Mouse (Mus musculus) kidney, adult 2 months (tissue): ENCODE measurements around the gene Pear1. TPM values are rescaled to one million over a fixed set of nuclear protein-coding genes. Genes with fewer than 3 reads are reported as not detected.

ENCODE experiments used
- DNase-seq: peaks from one replicate; pipeline ENCODE4 v3.0.0; 2021
- H3K27ac ChIP-seq: fragments of 200-500 bp; 2 replicates; pipeline ENCODE4 v1.5.1; 2012; ENCODE audit warnings: low read depth, low read length, control low read depth, inconsistent platforms; ENCODE audit not compliant: insufficient read depth
- H3K27me3 ChIP-seq: fragments of 200-500 bp; replicated peaks from 2 replicates; pipeline ENCODE4 v1.6.1; 2012; ENCODE audit warnings: mild to moderate bottlenecking, moderate library complexity, low read length, inconsistent platforms; ENCODE audit not compliant: control insufficient read depth, insufficient read depth
- H3K36me3 ChIP-seq: fragments of 200-500 bp; 2 replicates; pipeline ENCODE4 v1.6.1; 2012; ENCODE audit warnings: mild to moderate bottlenecking, moderate library complexity, low read length, inconsistent platforms; ENCODE audit not compliant: control insufficient read depth, insufficient read depth
- H3K4me1 ChIP-seq: fragments of 200-500 bp; 2 replicates; pipeline ENCODE4 v1.6.1; 2011; ENCODE audit warnings: low read length; ENCODE audit not compliant: control insufficient read depth, insufficient read depth
- H3K4me3 ChIP-seq: fragments of 200-500 bp; 2 replicates; pipeline ENCODE4 v1.5.1; 2011; ENCODE audit warnings: mild to moderate bottlenecking, low read depth, low read length, control low read depth; ENCODE audit not compliant: insufficient read depth
- CTCF ChIP-seq: fragments of 200-500 bp; conservative IDR thresholded peaks from 2 replicates; pipeline ENCODE4 v1.5.1; 2011; ENCODE audit warnings: low read depth, mild to moderate bottlenecking, control low read depth, low read length, moderate library complexity, mixed read lengths; ENCODE audit not compliant: insufficient read depth, insufficient read length
- POLR2A ChIP-seq: fragments of 200-500 bp; IDR thresholded peaks from one replicate; pipeline ENCODE4 v1.6.1; 2011; ENCODE audit warnings: low read depth, low read length, control low read depth
- WGBS: fragments of 180-500 bp; shearing (Covaris S2); methylation state at CpG from one replicate; pipeline ENCODE4 v1.1.7; 2018; 5-methylcytosine and 5-hydroxymethylcytosine counted together
- polyA plus RNA-seq: library from polyadenylated mRNA; depleted of rRNA; stranded (reverse); fragments of >200 nt; gene quantifications from 2 replicates; pipeline ENCODE4 v1.2.3, GENCODE M21; 2012; rRNA removed

The Pear1 gene
- polyA plus RNA-seq, 1 experiment, result 60.5 TPM

GRCm38 (mm10) chr3:87733098-87733497 is 91.0 kb downstream of the Pear1 start:
- WGBS, result 84% methylated on average over 4 of the region's 4 CpGs

DNA sequence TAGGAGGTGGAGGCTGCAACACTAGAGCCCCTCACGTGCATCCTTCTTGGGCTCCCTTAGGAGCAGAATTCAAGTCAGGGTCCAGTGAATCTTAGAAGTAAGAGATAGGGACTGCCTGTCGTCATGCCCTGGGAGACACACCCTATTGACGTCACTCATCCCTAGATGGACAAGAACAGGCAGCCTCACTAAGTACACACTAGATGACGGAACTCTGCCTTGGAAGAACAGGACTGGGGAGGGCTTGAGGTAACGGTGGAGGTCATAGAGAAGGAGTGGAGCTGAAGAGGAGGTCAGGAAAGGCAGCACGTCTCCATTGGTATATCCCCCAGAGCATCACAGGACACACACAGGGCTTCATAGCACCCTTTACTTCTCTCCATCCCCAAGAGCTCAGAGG is 95.4 kb downstream of the Pear1 start:
- Histone ChIP-seq H3K4me1 (no peaks in the 10 kb centered on the region), H3K4me3 (no peak overlapping the region), H3K36me3 (peaks cover 4% of the 10 kb centered on the region), H3K27ac (no peak overlapping the region), H3K27me3 (no peaks in the 10 kb centered on the region)
- DNase-seq, result no peak
- TF ChIP-seq POLR2A (no peak), CTCF (no peak)
- WGBS, result 80% methylated on average over 6 of the region's 6 CpGs

More at GRCm38 (mm10) chr3:87733098-87733497, 91.0 kb downstream of the Pear1 start:
- Histone ChIP-seq H3K4me1 (no peaks in the 10 kb centered on the region), H3K27me3 (no peaks in the 10 kb centered on the region), H3K27ac (no peak overlapping the region), H3K36me3 (peaks cover 3% of the 10 kb centered on the region), H3K4me3 (no peak overlapping the region)
- TF ChIP-seq POLR2A (no peak), CTCF (no peak)
- no peak for DNase-seq

GRCm38 (mm10) chr3:87726191-87726590 is 97.9 kb downstream of the Pear1 start:
- Histone ChIP-seq H3K4me1 (no peaks in the 10 kb centered on the region), H3K4me3 (no peak overlapping the region), H3K27me3 (no peaks in the 10 kb centered on the region), H3K36me3 (peaks cover 6% of the 10 kb centered on the region), H3K27ac (no peak overlapping the region)
- WGBS, result 99% methylated on average over 7 of the region's 7 CpGs
- TF ChIP-seq POLR2A (no peak), CTCF (no peak)
- no peak for DNase-seq

GRCm38 (mm10) chr3:87725396-87726160 is 98.5 kb downstream of the Pear1 start:
- no peak for DNase-seq
- H3K4me1 ChIP-seq, result no peaks in the 10 kb centered on the region
- 98% methylated on average over 16 of the region's 16 CpGs for whole genome bisulfite sequencing
- TF ChIP-seq POLR2A (no peak), CTCF (no peak)
- H3K27ac ChIP-seq, result no peak overlapping the region
- peaks cover 6% of the 10 kb centered on the region for H3K36me3 ChIP-seq
- no peaks in the 10 kb centered on the region for H3K27me3 ChIP-seq
- no peak overlapping the region for H3K4me3 ChIP-seq

- Histone ChIP-seq H3K27ac (no peak overlapping the region), H3K27me3 (no peaks in the 10 kb centered on the region), H3K4me1 (no peaks in the 10 kb centered on the region), H3K4me3 (no peak overlapping the region), H3K36me3 (peaks cover 6% of the 10 kb centered on the region)
- no peak for DNase-seq
- WGBS, result 73% methylated on average over 6 of the region's 6 CpGs
- TF ChIP-seq POLR2A (no peak), CTCF (no peak)
Measured at GRCm38 (mm10) chr3:87724556-87724955, 99.5 kb downstream of the Pear1 start.

- Histone ChIP-seq H3K4me1 (no peaks in the 10 kb centered on the region), H3K4me3 (no peak overlapping the region), H3K36me3 (peaks cover 7% of the 10 kb centered on the region), H3K27me3 (no peaks in the 10 kb centered on the region), H3K27ac (no peak overlapping the region)
- 72% methylated on average over 2 of the region's 2 CpGs for WGBS
- no peak for DNase-seq
- TF ChIP-seq POLR2A, result no peak
- TF ChIP-seq CTCF, result no peak
Measured at GRCm38 (mm10) chr3:87718525-87718924, 105.6 kb downstream of the Pear1 start.

Other genes with a start within 250 kb of the Pear1 start
- 34.7 and 35.4 TPM in 2 replicates for gene Arhgef11, start 206.7 kb downstream of the Pear1 start, polyA plus RNA-seq
- 0.20 and 0.48 TPM in 2 replicates for gene Lrrc71, start 75.7 kb downstream of the Pear1 start, polyA plus RNA-seq
- gene Ntrk1, start 29.1 kb downstream of the Pear1 start, polyA plus RNA-seq, result 2.5 and 4.5 TPM in 2 replicates
- 23.9 and 27.8 TPM in 2 replicates for gene Insrr, start 27.4 kb downstream of the Pear1 start, polyA plus RNA-seq
- gene Sh2d2a, start 22.4 kb upstream of the Pear1 start, polyA plus RNA-seq, result 0.56 and 2.4 TPM in 2 replicates
- 36.3 and 37.3 TPM in 2 replicates for gene Prcc, start 61.3 kb upstream of the Pear1 start, polyA plus RNA-seq
- gene Hdgf, start 82.0 kb upstream of the Pear1 start, polyA plus RNA-seq, result 104 and 113 TPM in 2 replicates
- 71.9 and 100 TPM in 2 replicates for gene Mrpl24, start 95.2 kb upstream of the Pear1 start, polyA plus RNA-seq
- gene Isg20l2, start 106.0 kb upstream of the Pear1 start, polyA plus RNA-seq, result 11.0 and 11.5 TPM in 2 replicates
- gene Rrnad1, start 106.4 kb upstream of the Pear1 start, polyA plus RNA-seq, result 19.3 and 27.3 TPM in 2 replicates
- 0.88 and 0.94 TPM in 2 replicates for gene Crabp2, start 124.4 kb upstream of the Pear1 start, polyA plus RNA-seq
- 7.2 and 7.5 TPM in 2 replicates for gene Nes, start 146.8 kb upstream of the Pear1 start, polyA plus RNA-seq
- gene Bcan, start 175.9 kb upstream of the Pear1 start, polyA plus RNA-seq, result 0.34 and 0.48 TPM in 2 replicates
- not detected in 2 replicates for gene Hapln2, start 203.3 kb upstream of the Pear1 start, polyA plus RNA-seq
- gene Gpatch4, start 218.8 kb upstream of the Pear1 start, polyA plus RNA-seq, result 5.1 and 7.4 TPM in 2 replicates
- gene Naxe, start 234.2 kb upstream of the Pear1 start, polyA plus RNA-seq, result 141 and 165 TPM in 2 replicates